Mouse (Mus musculus): ENCODE measurements at regions not wholly inside any gene's neighbourhood (a gene's known extent, or its start where the extent isn't known, plus 50 kb on each side); places are given as distances from the start of the nearest gene placed in this dataset.

- no peak for TF ChIP-seq POLR2A (IDR thresholded peaks at IDR 0.05; ENCODE audit: low read depth, low read length)
- no peak for TF ChIP-seq CTCF (IDR thresholded peaks at IDR 0.05; ENCODE audit: extremely low read depth, insufficient read length, insufficient replicate concordance, low read depth, low read length)
Observed at GRCm38 (mm10) chr3:38047445-38047844, 323.2 kb upstream of the Gm5148 start.
